Mouse (Mus musculus) gastrocnemius, postnatal 14 days (tissue): Measurements from ENCODE around the gene Mpig6b. TPM values are rescaled to one million over a fixed set of nuclear protein-coding genes. Genes with fewer than 3 reads are reported as not detected.

Source experiments
- DNase-seq: peaks from one replicate; pipeline ENCODE4 v3.0.0; 2021; ENCODE audit warnings: mixed read lengths
- intact Hi-C: fragments of 180-260 bp; cut with DNase I; formaldehyde crosslinking; loops from one replicate; pipeline ENCODE4 v1.15.1; 2025; ENCODE audit warnings: low total_unique reads
- total RNA-seq, 2 experiments: library from RNA; stranded (reverse); gene quantifications; 2 replicates each; pipeline ENCODE4 v1.2.3; 2021

Gene Mpig6b
- total RNA-seq, 2 experiments from 2014 or later = not detected

DNA sequence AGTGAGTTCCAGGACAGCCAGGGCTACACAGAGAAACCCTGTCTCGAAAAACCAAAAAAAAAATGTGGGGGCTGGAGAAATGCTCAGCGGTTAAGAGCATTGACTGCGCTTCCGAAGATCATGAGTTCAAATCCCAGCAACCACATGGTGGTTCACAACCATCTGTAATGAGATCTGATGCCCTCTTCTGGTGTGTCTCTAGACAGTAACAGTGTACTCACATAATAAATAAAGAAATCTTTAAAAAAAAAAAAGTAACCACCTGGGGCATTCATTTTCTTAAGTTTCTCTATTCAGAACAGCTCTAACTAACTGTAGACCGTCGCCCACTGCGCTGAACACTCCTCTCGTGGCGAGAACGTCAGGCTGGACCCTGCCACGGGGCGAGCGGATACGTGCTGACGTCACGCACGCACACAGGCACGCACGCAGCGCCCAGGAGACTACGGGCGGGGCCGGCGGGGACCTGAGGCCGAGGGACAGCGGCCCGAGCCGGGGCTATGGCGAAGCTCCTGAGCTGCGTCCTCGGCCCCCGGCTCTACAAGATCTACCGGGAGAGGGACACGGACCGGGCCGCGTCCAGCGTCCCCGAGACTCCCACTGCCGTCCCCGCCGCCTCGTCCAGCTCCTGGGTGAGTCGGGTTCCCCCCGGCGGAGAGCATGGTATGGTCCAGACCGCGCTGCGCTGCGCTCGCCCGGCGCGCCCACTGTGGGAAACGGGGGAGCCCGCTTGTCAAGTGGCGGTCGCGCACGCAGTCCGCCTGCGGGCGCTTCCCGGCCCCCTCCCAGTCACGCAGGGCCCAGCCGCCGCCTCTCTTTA, 23.1 kb upstream of the Mpig6b start, which contains the start of gene Abhd16a:
Gene Abhd16a, plus strand, starts transcription at position 439 of the 820 bp plus-strand sequence.
- DNase-seq = peak; percentile 96
- intact Hi-C loops = no loop called here

- intact Hi-C loops = no loop called here
- no peak for DNase-seq
Measured at GRCm38 (mm10) chr17:35088151-35088550, 22.2 kb upstream of the Mpig6b start.

DNA sequence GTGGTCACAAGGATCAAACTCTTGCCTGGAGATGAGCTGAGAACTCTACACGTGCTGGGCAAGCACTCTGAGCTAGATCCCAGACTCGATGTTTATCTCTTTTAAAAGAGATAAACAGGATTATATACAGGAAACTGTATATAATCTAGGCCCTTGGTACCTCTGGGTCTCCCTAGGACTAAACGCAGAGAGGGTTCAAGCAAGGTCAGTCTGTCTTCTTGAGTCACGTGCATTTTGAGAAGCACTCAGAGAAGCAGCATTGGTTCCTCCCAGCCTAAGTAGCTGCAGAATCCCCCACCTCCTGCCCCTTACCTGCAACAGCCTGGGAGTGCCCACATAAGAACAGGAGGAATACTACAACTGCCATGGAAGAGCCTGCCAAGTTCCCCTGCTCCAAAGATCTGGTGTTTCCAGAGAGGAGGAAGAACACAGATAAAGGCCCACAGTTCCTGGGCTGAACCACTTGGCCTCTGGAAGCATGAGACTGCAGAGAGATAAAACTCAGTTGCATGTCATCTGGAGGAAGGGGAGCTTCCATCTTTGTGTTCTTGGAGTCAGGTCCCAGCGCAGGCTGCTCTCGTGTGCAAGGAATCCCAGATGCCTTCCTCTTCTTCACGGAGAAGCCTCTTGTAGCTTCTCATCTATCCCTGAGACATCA, 19.4 kb upstream of the Mpig6b start, which contains the start of gene Ly6g6f:
Gene Ly6g6f, minus strand, starts transcription at position 403 of the 658 bp plus-strand sequence.
- no peak for DNase-seq
- intact Hi-C loops = no loop called here

- intact Hi-C loops = no loop called here
- DNase-seq = no peak
Measured at GRCm38 (mm10) chr17:35083929-35084497, 18.0 kb upstream of the Mpig6b start.

DNA sequence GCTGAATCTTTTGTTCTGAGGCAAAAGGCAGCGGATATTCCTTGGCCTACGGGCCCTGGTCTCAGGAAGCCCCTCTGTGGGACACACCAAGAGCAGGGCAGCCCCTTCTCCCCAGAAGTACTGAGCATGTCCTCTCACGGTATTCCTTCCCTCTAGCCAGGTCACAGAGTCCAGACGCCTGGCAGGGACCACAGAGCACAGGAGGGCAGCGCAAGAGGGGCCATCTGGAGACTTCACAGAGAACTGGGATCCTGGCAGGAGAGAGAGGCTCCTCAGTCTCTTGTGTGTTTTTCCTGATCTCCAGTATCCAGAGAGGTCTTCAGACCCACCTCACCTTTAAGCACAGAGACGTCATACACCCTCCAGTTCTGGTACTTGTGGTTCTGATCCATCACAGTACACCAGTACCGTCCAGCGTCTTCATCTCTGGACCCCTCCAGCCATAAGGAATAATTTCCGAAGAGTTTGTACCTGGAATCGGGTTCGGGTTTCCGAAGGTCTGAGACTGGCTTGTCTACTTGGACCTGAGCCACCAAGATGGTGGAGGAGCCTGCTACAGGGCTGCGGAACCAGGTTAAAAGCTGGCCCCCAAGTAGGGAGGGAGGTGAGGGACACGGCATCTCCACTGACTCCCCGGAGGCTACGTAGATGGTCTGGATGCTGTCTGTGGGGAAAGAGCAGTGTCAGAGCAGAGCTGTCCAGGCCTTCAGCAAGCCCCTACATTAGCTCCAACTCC, 17.0 kb upstream of the Mpig6b start:
- intact Hi-C loops = no loop called here
- no peak for DNase-seq

- no peak for DNase-seq
- intact Hi-C loops = no loop called here
Measured at GRCm38 (mm10) chr17:35080710-35081109, 14.7 kb upstream of the Mpig6b start.

- intact Hi-C loops = no loop called here
Measured at GRCm38 (mm10) chr17:35080248-35080647, 14.3 kb upstream of the Mpig6b start.

GRCm38 (mm10) chr17:35079778-35080177, 13.8 kb upstream of the Mpig6b start:
- intact Hi-C loops = no loop called here
- DNase-seq = no peak

More at GRCm38 (mm10) chr17:35080248-35080647, 14.3 kb upstream of the Mpig6b start:
- no peak for DNase-seq

GRCm38 (mm10) chr17:35077786-35078233, 11.8 kb upstream of the Mpig6b start, which contains the start of gene Ly6g6d:
TSS of gene Ly6g6d (minus strand) at chr17:35078065.
- peak; percentile 49 for DNase-seq
- intact Hi-C loops = no loop called here

DNA sequence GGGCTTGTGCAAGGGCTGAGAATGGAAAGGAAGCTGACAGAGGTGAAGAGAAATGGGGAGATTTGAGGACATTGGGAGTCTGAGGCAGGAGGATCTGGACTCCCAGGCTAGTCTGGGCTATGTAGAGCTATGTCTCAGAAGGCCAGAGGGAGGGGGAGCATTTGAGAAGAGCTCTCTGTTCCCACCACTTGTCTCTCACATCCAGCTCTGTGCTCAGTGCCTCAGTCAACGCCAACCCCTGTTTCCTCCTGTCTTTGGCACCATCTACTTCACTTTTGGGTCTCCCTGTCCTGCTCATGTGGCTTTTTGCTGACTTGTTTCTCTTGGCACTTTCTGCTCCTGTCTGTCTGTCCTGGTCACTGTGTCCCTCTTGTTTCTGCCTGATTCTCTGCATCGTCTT, 11.3 kb upstream of the Mpig6b start:
- no peak for DNase-seq
- intact Hi-C loops = no loop called here

DNA sequence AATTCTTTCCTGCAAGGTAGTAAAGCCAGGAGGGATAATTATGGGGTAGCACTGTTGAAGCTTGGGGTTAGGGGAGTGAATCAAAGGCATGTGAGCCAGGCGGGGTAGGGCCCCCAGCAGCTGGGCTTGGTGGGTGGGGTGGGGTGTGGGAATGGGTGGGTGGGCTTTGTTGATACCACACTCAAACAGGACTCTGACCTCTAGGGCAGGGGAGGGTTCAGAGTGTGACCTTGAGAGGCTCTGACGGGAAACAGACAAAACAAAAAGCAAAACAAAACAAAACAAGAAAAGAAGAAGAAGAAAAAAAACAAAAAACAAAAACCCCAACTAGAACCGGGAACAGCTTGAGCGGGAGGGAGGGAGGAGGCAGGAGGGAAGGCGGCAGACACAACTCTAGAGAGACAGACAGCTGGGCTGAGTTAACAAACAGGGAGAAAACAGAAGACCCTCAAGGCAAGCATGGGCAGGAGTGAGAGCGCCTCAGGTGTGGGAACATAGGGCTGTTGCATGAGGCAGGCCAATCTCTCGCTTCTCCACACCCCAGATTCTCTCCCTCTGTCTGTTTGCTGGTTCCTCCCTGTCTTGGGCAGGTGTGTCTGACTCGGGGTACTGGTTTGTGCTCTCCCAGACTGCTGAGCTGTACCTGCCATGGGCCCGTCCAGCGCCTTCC, 10.7 kb upstream of the Mpig6b start, which contains the start of gene Ly6g6e:
Gene Ly6g6e, plus strand, starts transcription at position 396 of the 670 bp plus-strand sequence.
- DNase-seq = no peak
- intact Hi-C loops = no loop called here

GRCm38 (mm10) chr17:35074097-35074496, 8.1 kb upstream of the Mpig6b start:
- intact Hi-C loops = no loop called here
- DNase-seq = no peak

GRCm38 (mm10) chr17:35071454-35071853, 5.5 kb upstream of the Mpig6b start:
- DNase-seq = no peak
- intact Hi-C loops = no loop called here

- DNase-seq = no peak
Measured at GRCm38 (mm10) chr17:35070556-35071229, 4.7 kb upstream of the Mpig6b start.

DNA sequence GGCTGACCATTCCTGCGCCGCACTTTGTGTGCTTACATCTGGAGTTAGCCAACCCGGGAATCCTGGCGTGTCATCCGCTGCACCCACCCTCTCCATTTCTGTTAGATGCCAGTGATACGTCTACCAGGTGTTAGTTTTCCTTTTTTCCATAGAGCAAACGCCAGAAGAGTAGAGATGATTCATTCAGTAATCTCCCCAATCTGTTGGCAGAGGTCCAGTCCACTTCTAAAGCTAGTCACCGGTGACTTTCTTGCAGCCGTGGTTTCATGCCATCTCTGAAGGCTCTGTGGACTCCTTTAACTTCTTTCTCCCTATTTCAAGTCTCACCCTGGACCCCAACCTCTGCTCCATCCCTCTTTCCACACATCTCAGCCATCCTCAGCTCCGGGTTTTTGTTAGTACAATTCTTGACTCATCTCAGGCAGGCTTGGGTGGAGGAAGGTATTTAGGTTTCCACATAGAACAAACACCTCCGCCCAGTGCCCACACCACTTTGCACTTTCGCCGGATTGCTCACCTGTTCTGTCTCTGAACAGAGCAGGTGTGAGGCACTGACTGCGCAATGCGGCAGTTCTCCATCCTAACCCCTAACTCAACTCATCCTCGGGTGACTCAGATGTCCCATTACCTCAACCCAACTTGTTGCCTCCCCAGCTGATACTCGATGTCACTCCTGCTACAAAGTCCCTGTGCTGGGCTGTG, 2.4 kb upstream of the Mpig6b start:
- no peak for DNase-seq
- intact Hi-C loops = no loop called here

More at GRCm38 (mm10) chr17:35070556-35071229, 4.7 kb upstream of the Mpig6b start:
- intact Hi-C loops = no loop called here

GRCm38 (mm10) chr17:35064951-35065947, 735 bp downstream of the Mpig6b start, which contains the start of gene Ly6g6c:
TSS of gene Ly6g6c (plus strand) at chr17:35065388.
- peak; percentile 51 for DNase-seq
- intact Hi-C loops = no loop called here
